Mouse (Mus musculus) MEL (cell line): ENCODE results near the gene Crebbp. TPM values are rescaled to one million over a fixed set of nuclear protein-coding genes. Genes with fewer than 3 reads are reported as not detected.

Experiments used
- DNase-seq: peaks from one replicate; pipeline ENCODE4 v3.0.0; 2011; ENCODE audit warnings: low read depth, low spot score
- H3K27ac ChIP-seq: 2 replicates; pipeline ENCODE4 v1.5.1; 2012; ENCODE audit warnings: low read depth, mild to moderate bottlenecking, control low read depth, low read length, moderate library complexity; ENCODE audit not compliant: control insufficient read depth
- H3K27me3 ChIP-seq, 2 experiments: fragments of 150-350 bp in 1 of 2; sonication (generic) in 1 of 2; 2 replicates each; pipeline ENCODE4 v1.6.1; 2012; ENCODE audit warnings: low read length in 2 of 2, mild to moderate bottlenecking in 2 of 2, improper control_type of control experiment in 1 of 2, moderate library complexity in 1 of 2; ENCODE audit not compliant: insufficient read depth in 2 of 2, control insufficient read depth in 1 of 2
- H3K36me3 ChIP-seq, 2 experiments: 2 replicates each; pipeline ENCODE4 v1.6.1; 2012 to 2014; ENCODE audit warnings: low read length in 2 of 2, improper control_type of control experiment in 1 of 2, inconsistent platforms in 1 of 2, mild to moderate bottlenecking in 1 of 2; ENCODE audit not compliant: insufficient read depth in 2 of 2, control insufficient read depth in 1 of 2
- H3K4me1 ChIP-seq, 2 experiments: fragments of 150-350 bp in 1 of 2; sonication (generic) in 1 of 2; 2 replicates each; pipeline ENCODE4 v1.6.1; 2012; ENCODE audit warnings: low read length in 2 of 2, improper control_type of control experiment in 1 of 2, mild to moderate bottlenecking in 1 of 2; ENCODE audit not compliant: insufficient read depth in 2 of 2, control insufficient read depth in 1 of 2
- H3K4me3 ChIP-seq, 2 experiments: fragments of 150-350 bp in 1 of 2; sonication (generic) in 1 of 2; 2 replicates each; pipeline ENCODE4 v1.5.1; 2012; ENCODE audit warnings: low read depth in 2 of 2, low read length in 2 of 2, mild to moderate bottlenecking in 2 of 2, moderate library complexity in 2 of 2, control low read depth in 1 of 2, improper control_type of control experiment in 1 of 2; ENCODE audit not compliant: control insufficient read depth in 1 of 2, insufficient read depth in 1 of 2
- H3K79me2 ChIP-seq: 2 replicates; pipeline ENCODE4 v1.6.1; 2012; ENCODE audit warnings: mild to moderate bottlenecking, low read length, moderate library complexity; ENCODE audit not compliant: control insufficient read depth, poor library complexity, insufficient read depth
- H3K9ac ChIP-seq: 2 replicates; pipeline ENCODE4 v1.6.1; 2012; ENCODE audit warnings: low read depth, mild to moderate bottlenecking, control low read depth, low read length, moderate library complexity; ENCODE audit not compliant: control insufficient read depth, poor library complexity, severe bottlenecking
- H3K9me3 ChIP-seq: fragments of 150-350 bp; sonication (generic); replicated peaks from 2 replicates; pipeline ENCODE4 v1.6.1; 2012; ENCODE audit warnings: mild to moderate bottlenecking, low read length, improper control_type of control experiment, moderate library complexity; ENCODE audit not compliant: insufficient read depth
- BHLHE40 ChIP-seq: IDR thresholded peaks from 2 replicates; pipeline ENCODE4 v1.6.1; 2012; ENCODE audit warnings: low read depth, mild to moderate bottlenecking, inconsistent platforms, low read length, improper control_type of control experiment, borderline replicate concordance
- CHD1 ChIP-seq: IDR thresholded peaks from 2 replicates; pipeline ENCODE4 v1.6.1; 2012; ENCODE audit warnings: low read depth, mild to moderate bottlenecking, inconsistent platforms, low read length, improper control_type of control experiment
- CHD2 ChIP-seq: IDR thresholded peaks from 2 replicates; pipeline ENCODE4 v1.6.1; 2011; ENCODE audit warnings: low read length, improper control_type of control experiment
- CTCF ChIP-seq, 3 experiments: IDR thresholded peaks in 2 of 3; conservative IDR thresholded peaks in 1 of 3; 2 replicates each; pipeline ENCODE4 v1.5.1; 2011 to 2012; ENCODE audit warnings: low read length in 3 of 3, low read depth in 2 of 3, mild to moderate bottlenecking in 2 of 3, improper control_type of control experiment in 1 of 3, inconsistent platforms in 1 of 3, mixed read lengths in 1 of 3, moderate library complexity in 1 of 3; ENCODE audit not compliant: control insufficient read depth in 1 of 3, insufficient read depth in 1 of 3, poor library complexity in 1 of 3, severe bottlenecking in 1 of 3
- E2F4 ChIP-seq: IDR thresholded peaks from 2 replicates; pipeline ENCODE4 v1.6.1; 2011; ENCODE audit warnings: low read depth, low read length, improper control_type of control experiment, borderline replicate concordance
- ELF1 ChIP-seq: IDR thresholded peaks from 2 replicates; pipeline ENCODE4 v1.6.1; 2014; ENCODE audit warnings: low read depth, mild to moderate bottlenecking, inconsistent platforms, low read length, improper control_type of control experiment, moderate library complexity
- EP300 ChIP-seq, 2 experiments: IDR thresholded peaks; 2 replicates each; pipeline ENCODE4 v1.6.1; 2011; ENCODE audit warnings: improper control_type of control experiment in 2 of 2, low read length in 2 of 2, low read depth in 1 of 2, mild to moderate bottlenecking in 1 of 2
- GABPA ChIP-seq: IDR thresholded peaks from 2 replicates; pipeline ENCODE4 v1.6.1; 2012; ENCODE audit warnings: low read depth, mild to moderate bottlenecking, inconsistent platforms, low read length, improper control_type of control experiment, moderate library complexity
- GATA1 ChIP-seq: IDR thresholded peaks from 2 replicates; pipeline ENCODE4 v1.6.1; 2011; ENCODE audit warnings: low read depth, low read length, improper control_type of control experiment
- HCFC1 ChIP-seq: IDR thresholded peaks from 2 replicates; pipeline ENCODE4 v1.6.1; 2012; ENCODE audit warnings: low read depth, mild to moderate bottlenecking, inconsistent platforms, low read length, improper control_type of control experiment, moderate library complexity
- JUND ChIP-seq: IDR thresholded peaks from 2 replicates; pipeline ENCODE4 v1.6.1; 2011; ENCODE audit warnings: low read depth, mild to moderate bottlenecking, improper control_type of control experiment, low read length
- KAT2A ChIP-seq: conservative IDR thresholded peaks from 2 replicates; pipeline ENCODE4 v1.6.1; 2012; ENCODE audit warnings: low read depth, low read length, improper control_type of control experiment, inconsistent platforms
- MAFK ChIP-seq: IDR thresholded peaks from 2 replicates; pipeline ENCODE4 v1.6.1; 2011; ENCODE audit warnings: low read depth, mild to moderate bottlenecking, low read length, improper control_type of control experiment, borderline replicate concordance
- MAX ChIP-seq: IDR thresholded peaks from 2 replicates; pipeline ENCODE4 v1.6.1; 2011; ENCODE audit warnings: low read length, improper control_type of control experiment
- MAZ ChIP-seq: IDR thresholded peaks from 2 replicates; pipeline ENCODE4 v1.6.1; 2012; ENCODE audit warnings: low read depth, mild to moderate bottlenecking, inconsistent platforms, low read length, improper control_type of control experiment
- MEF2A ChIP-seq: IDR thresholded peaks from 2 replicates; pipeline ENCODE4 v1.6.1; 2014; ENCODE audit warnings: low read depth, mild to moderate bottlenecking, inconsistent platforms, low read length, improper control_type of control experiment; ENCODE audit not compliant: poor library complexity, insufficient replicate concordance, severe bottlenecking; ENCODE audit errors: extremely low read depth
- MXI1 ChIP-seq: IDR thresholded peaks from 2 replicates; pipeline ENCODE4 v1.6.1; 2011; ENCODE audit warnings: mild to moderate bottlenecking, low read depth, low read length, improper control_type of control experiment
- MYC ChIP-seq: IDR thresholded peaks from 2 replicates; pipeline ENCODE4 v1.6.1; 2011; ENCODE audit warnings: low read depth, mild to moderate bottlenecking, low read length, improper control_type of control experiment, moderate library complexity
- NELFE ChIP-seq: IDR thresholded peaks from 2 replicates; pipeline ENCODE4 v1.6.1; 2011; ENCODE audit warnings: low read depth, low read length, improper control_type of control experiment
- NRF1 ChIP-seq: IDR thresholded peaks from 2 replicates; pipeline ENCODE4 v1.6.1; 2014; ENCODE audit warnings: low read depth, mild to moderate bottlenecking, inconsistent platforms, low read length, improper control_type of control experiment, moderate library complexity; ENCODE audit not compliant: poor library complexity, insufficient read depth, severe bottlenecking
- POLR2A ChIP-seq, 2 experiments: IDR thresholded peaks; 2 replicates each; pipeline ENCODE4 v1.6.1; 2011 to 2012; ENCODE audit warnings: low read length in 2 of 2, mild to moderate bottlenecking in 2 of 2, control low read depth in 1 of 2, improper control_type of control experiment in 1 of 2, low read depth in 1 of 2, moderate library complexity in 1 of 2; ENCODE audit not compliant: control insufficient read depth in 1 of 2, insufficient read depth in 1 of 2, poor library complexity in 1 of 2
- POLR2AphosphoS2 ChIP-seq: IDR thresholded peaks from 2 replicates; pipeline ENCODE4 v1.6.1; 2011; ENCODE audit warnings: low read length, improper control_type of control experiment
- POLR2AphosphoS5 ChIP-seq: IDR thresholded peaks from 2 replicates; pipeline ENCODE4 v1.6.1; 2012; ENCODE audit warnings: low read depth, borderline replicate concordance, mild to moderate bottlenecking, inconsistent platforms, low read length, moderate library complexity, mixed read lengths
- RAD21 ChIP-seq: IDR thresholded peaks from 2 replicates; pipeline ENCODE4 v1.6.1; 2011; ENCODE audit warnings: mild to moderate bottlenecking, low read depth, low read length, improper control_type of control experiment
- RCOR1 ChIP-seq: IDR thresholded peaks from 2 replicates; pipeline ENCODE4 v1.6.1; 2012; ENCODE audit warnings: low read depth, mild to moderate bottlenecking, inconsistent platforms, low read length, improper control_type of control experiment
- SIN3A ChIP-seq: IDR thresholded peaks from 2 replicates; pipeline ENCODE4 v1.6.1; 2012; ENCODE audit warnings: low read length, improper control_type of control experiment, inconsistent platforms
- SMC3 ChIP-seq: IDR thresholded peaks from 2 replicates; pipeline ENCODE4 v1.6.1; 2011; ENCODE audit warnings: low read depth, low read length, improper control_type of control experiment
- TBP ChIP-seq: IDR thresholded peaks from 2 replicates; pipeline ENCODE4 v1.8.0; 2011; ENCODE audit warnings: low read depth, low read length, improper control_type of control experiment
- UBTF ChIP-seq: IDR thresholded peaks from 2 replicates; pipeline ENCODE4 v1.6.1; 2012; ENCODE audit warnings: low read depth, mild to moderate bottlenecking, inconsistent platforms, low read length, improper control_type of control experiment, moderate library complexity, borderline replicate concordance; ENCODE audit not compliant: insufficient read depth
- USF1 ChIP-seq: IDR thresholded peaks from 2 replicates; pipeline ENCODE4 v1.6.1; 2014; ENCODE audit warnings: low read depth, mild to moderate bottlenecking, inconsistent platforms, low read length, improper control_type of control experiment, moderate library complexity
- USF2 ChIP-seq, 2 experiments: IDR thresholded peaks; 2 replicates each; pipeline ENCODE4 v1.6.1; 2011 to 2012; ENCODE audit warnings: improper control_type of control experiment in 2 of 2, low read length in 2 of 2, borderline replicate concordance in 1 of 2, inconsistent platforms in 1 of 2, low read depth in 1 of 2, mild to moderate bottlenecking in 1 of 2; ENCODE audit not compliant: insufficient read depth in 1 of 2
- ZC3H11A ChIP-seq: IDR thresholded peaks from 2 replicates; pipeline ENCODE4 v1.6.1; 2012; ENCODE audit warnings: low read depth, mild to moderate bottlenecking, inconsistent platforms, low read length, improper control_type of control experiment
- ZKSCAN1 ChIP-seq: IDR thresholded peaks from 2 replicates; pipeline ENCODE4 v1.6.1; 2012; ENCODE audit warnings: low read depth, mild to moderate bottlenecking, inconsistent platforms, low read length, improper control_type of control experiment, moderate library complexity
- ZMIZ1 ChIP-seq: IDR thresholded peaks from 2 replicates; pipeline ENCODE4 v1.6.1; 2012; ENCODE audit warnings: low read depth, mild to moderate bottlenecking, inconsistent platforms, low read length, improper control_type of control experiment, moderate library complexity
- ZNF384 ChIP-seq: IDR thresholded peaks from 2 replicates; pipeline ENCODE4 v1.6.1; 2012; ENCODE audit warnings: low read depth, mild to moderate bottlenecking, inconsistent platforms, low read length, improper control_type of control experiment
- polyA plus RNA-seq, 2 experiments: library from polyadenylated mRNA; stranded (reverse) in 1 of 2; unstranded in 1 of 2; fragments of >175 nt in 1 of 2; fragments of >200 nt in 1 of 2; gene quantifications; 2 replicates each; pipeline versions ENCODE4 v1.2.1 to v1.2.4; 2012; ENCODE audit warnings: low replicate concordance in 2 of 2, low read depth in 1 of 2; ENCODE audit not compliant: insufficient read length in 2 of 2, insufficient read depth in 1 of 2, missing spikeins in 1 of 2
- total RNA-seq: library from RNA; depleted of rRNA; stranded (reverse); fragments of 300-350 nt; gene quantifications from 2 replicates; pipeline ENCODE4 v1.2.3, GENCODE M21; 2012; rRNA removed

Crebbp gene
- 4.7 and 7.3 TPM in 2 replicates for total RNA-seq
- polyA plus RNA-seq: 100 to 1,000 TPM in 1 of 2 experiments, 1 to 10 TPM in 1; 7.0 to 145 TPM

GRCm38 (mm10) chr16:4213799-4214551, at the start of gene Crebbp:
Gene Crebbp (minus strand): TSS chr16:4213997.
- peak; percentile 92 for DNase-seq
- no peaks in the 10 kb centered on the region for H3K9me3 ChIP-seq
- H3K27me3 ChIP-seq: peaks cover 0 to 4% of the 10 kb centered on the region in 2 experiments; a peak in 2 of 4 replicates
- peaks cover 0 to 14% of the 10 kb centered on the region in 2 experiments; a peak in 2 of 4 replicates for H3K36me3 ChIP-seq
- H3K9ac ChIP-seq: peak within 1 kb of the TSS; percentile 75
- no peak within 1 kb of the TSS for H3K27ac ChIP-seq
- peak within 1 kb of the TSS; percentile 73 to 91 for H3K4me3 ChIP-seq
- H3K79me2 ChIP-seq: peaks cover 17% of the 10 kb centered on the region
- peaks cover 4 to 12% of the 10 kb centered on the region in 2 experiments for H3K4me1 ChIP-seq
- no peak for TF ChIP-seq USF1
- TF ChIP-seq POLR2A (IDR thresholded peaks at IDR 0.05; ENCODE audit: control insufficient read depth in 1 of 2, insufficient read depth in 1 of 2, low read depth in 1 of 2, low read length in 2 of 2, poor library complexity in 1 of 2): peak; percentile 55 to 72; a peak in 3 of 4 replicates
- no peak for TF ChIP-seq CHD1
- no peak for TF ChIP-seq NRF1
- TF ChIP-seq ELF1: no peak
- TF ChIP-seq RAD21: no peak
- no peak for TF ChIP-seq MYC
- TF ChIP-seq CTCF (IDR thresholded peaks at IDR 0.05 in 2 of 3, conservative IDR thresholded peaks at IDR 0.05 in 1 of 3; ENCODE audit: control insufficient read depth in 1 of 3, insufficient read depth in 1 of 3, low read depth in 2 of 3, low read length in 3 of 3, poor library complexity in 1 of 3, severe bottlenecking in 1 of 3): no peak
- TF ChIP-seq MAX: no peak
- no peak for TF ChIP-seq GABPA
- TF ChIP-seq SIN3A: peak; percentile 22; the same call in 1 of the 2 replicates
- TF ChIP-seq MAFK: no peak
- TF ChIP-seq GATA1: no peak
- no peak for TF ChIP-seq MXI1
- no peak for TF ChIP-seq ZKSCAN1
- TF ChIP-seq RCOR1: no peak
- TF ChIP-seq TBP: no peak
- no peak for TF ChIP-seq BHLHE40
- no peak for TF ChIP-seq EP300 (IDR thresholded peaks at IDR 0.05; ENCODE audit: low read depth in 1 of 2, low read length in 2 of 2)
- no peak for TF ChIP-seq JUND
- no peak for TF ChIP-seq USF2 (IDR thresholded peaks at IDR 0.05; ENCODE audit: borderline replicate concordance in 1 of 2, insufficient read depth in 1 of 2, low read depth in 1 of 2, low read length in 2 of 2)
- TF ChIP-seq MEF2A: no peak
- no peak for TF ChIP-seq ZMIZ1
- TF ChIP-seq E2F4: no peak
- peak; percentile 73; the same call in 1 of the 2 replicates for TF ChIP-seq MAZ
- TF ChIP-seq KAT2A: no peak; the same call in 1 of the 2 replicates
- no peak for TF ChIP-seq ZC3H11A
- no peak for TF ChIP-seq POLR2AphosphoS2
- TF ChIP-seq CHD2: no peak
- TF ChIP-seq SMC3: no peak
- peak; percentile 94 for TF ChIP-seq ZNF384
- TF ChIP-seq UBTF: no peak
- peak; percentile 56; the same call in 1 of the 2 replicates for TF ChIP-seq HCFC1
- TF ChIP-seq NELFE: peak; percentile 58
- TF ChIP-seq POLR2AphosphoS5: no peak
